Mouse (Mus musculus): ENCODE measurements at regions not wholly inside any gene's neighbourhood (a gene's known extent, or its start where the extent isn't known, plus 50 kb on each side); places are given as distances from the start of the nearest gene placed in this dataset.
"Not testable (repeated sequence)": the region's sequence is repeated elsewhere in the genome, so short reads cannot be mapped to it uniquely, and the experiment has no call there.

- Histone ChIP-seq H3K27ac (ENCODE audit: low read depth, low read length) (no peak overlapping the region), H3K9me3 (ENCODE audit: control insufficient read depth, low read length) (no peaks in the 10 kb centered on the region), H3K4me2 (no peak overlapping the region), H3K9ac (ENCODE audit: low read length) (no peak overlapping the region), H3K36me3 (ENCODE audit: control insufficient read depth, insufficient read depth, low read length) (no peaks in the 10 kb centered on the region), H3K4me1 (ENCODE audit: control insufficient read depth, insufficient read depth, low read length) (no peaks in the 10 kb centered on the region), H3K4me3 (ENCODE audit: low read depth, low read length) (no peak overlapping the region), H3K27me3 (ENCODE audit: control insufficient read depth, insufficient read depth, low read length) (no peaks in the 10 kb centered on the region)
- 78% methylated on average over 1 of the region's 1 CpGs for WGBS
- DNase-seq (ENCODE audit: low spot score, missing footprints) (no peak), ATAC-seq (ENCODE audit: low FRiP score) (no peak)
These were observed 258.5 kb upstream of the Steap4 start for GRCm38 (mm10) chr5:7701776-7702175.

- no peak overlapping the region for H3K9ac ChIP-seq (ENCODE audit: low read length)
- H3K27me3 ChIP-seq (ENCODE audit: control insufficient read depth, insufficient read depth, low read length), result no peaks in the 10 kb centered on the region
- no peaks in the 10 kb centered on the region for H3K36me3 ChIP-seq (ENCODE audit: control insufficient read depth, insufficient read depth, low read length)
- ATAC-seq (ENCODE audit: low FRiP score) (peak; percentile 55; the same call in 1 of the 2 replicates), DNase-seq (ENCODE audit: low spot score, missing footprints) (no peak)
- no peak overlapping the region for H3K27ac ChIP-seq (ENCODE audit: low read depth, low read length)
- H3K4me3 ChIP-seq (ENCODE audit: low read depth, low read length), result no peak overlapping the region
- H3K4me2 ChIP-seq, result no peak overlapping the region
- H3K9me3 ChIP-seq (ENCODE audit: control insufficient read depth, low read length), result no peaks in the 10 kb centered on the region; the same call in 1 of the 2 replicates
- no peaks in the 10 kb centered on the region for H3K4me1 ChIP-seq (ENCODE audit: control insufficient read depth, insufficient read depth, low read length)
These were observed 240.7 kb upstream of the Steap4 start for GRCm38 (mm10) chr5:7719557-7719956.

GRCm38 (mm10) chr5:7720061-7720460 lies 240.2 kb upstream of the Steap4 start:
- Histone ChIP-seq H3K27me3 (ENCODE audit: control insufficient read depth, insufficient read depth, low read length) (no peaks in the 10 kb centered on the region), H3K4me1 (ENCODE audit: control insufficient read depth, insufficient read depth, low read length) (no peaks in the 10 kb centered on the region)
- no peak for ATAC-seq (ENCODE audit: low FRiP score)

GRCm38 (mm10) chr5:7720688-7721087 lies 239.6 kb upstream of the Steap4 start:
- DNase-seq (ENCODE audit: low spot score, missing footprints), result no peak
- 82% methylated on average over 2 of the region's 2 CpGs for WGBS
- no peaks in the 10 kb centered on the region for H3K36me3 ChIP-seq (ENCODE audit: control insufficient read depth, insufficient read depth, low read length)
- H3K9ac ChIP-seq (ENCODE audit: low read length), result no peak overlapping the region
- no peaks in the 10 kb centered on the region for H3K4me1 ChIP-seq (ENCODE audit: control insufficient read depth, insufficient read depth, low read length)
- no peak overlapping the region for H3K27ac ChIP-seq (ENCODE audit: low read depth, low read length)
- ATAC-seq (ENCODE audit: low FRiP score), result no peak
- H3K27me3 ChIP-seq (ENCODE audit: control insufficient read depth, insufficient read depth, low read length), result no peaks in the 10 kb centered on the region
- H3K4me2 ChIP-seq, result no peak overlapping the region
- no peaks in the 10 kb centered on the region; the same call in 1 of the 2 replicates for H3K9me3 ChIP-seq (ENCODE audit: control insufficient read depth, low read length)
- no peak overlapping the region for H3K4me3 ChIP-seq (ENCODE audit: low read depth, low read length)

More at GRCm38 (mm10) chr5:7720061-7720460, 240.2 kb upstream of the Steap4 start:
- no peaks in the 10 kb centered on the region; the same call in 1 of the 2 replicates for H3K9me3 ChIP-seq (ENCODE audit: control insufficient read depth, low read length)
- H3K4me2 ChIP-seq, result no peak overlapping the region
- 79% methylated on average over 3 of the region's 3 CpGs for WGBS
- no peak overlapping the region for H3K4me3 ChIP-seq (ENCODE audit: low read depth, low read length)
- no peak overlapping the region for H3K9ac ChIP-seq (ENCODE audit: low read length)
- H3K36me3 ChIP-seq (ENCODE audit: control insufficient read depth, insufficient read depth, low read length), result no peaks in the 10 kb centered on the region
- H3K27ac ChIP-seq (ENCODE audit: low read depth, low read length), result no peak overlapping the region
- no peak for DNase-seq (ENCODE audit: low spot score, missing footprints)

- not testable (repeated sequence) for ATAC-seq (ENCODE audit: low FRiP score); H3K4me3 ChIP-seq (ENCODE audit: low read depth, low read length); H3K9me3 ChIP-seq (ENCODE audit: control insufficient read depth, low read length); H3K36me3 ChIP-seq (ENCODE audit: control insufficient read depth, insufficient read depth, low read length); H3K4me2 ChIP-seq; H3K27me3 ChIP-seq (ENCODE audit: control insufficient read depth, insufficient read depth, low read length); H3K27ac ChIP-seq (ENCODE audit: low read depth, low read length); DNase-seq (ENCODE audit: low spot score, missing footprints); H3K4me1 ChIP-seq (ENCODE audit: control insufficient read depth, insufficient read depth, low read length); H3K9ac ChIP-seq (ENCODE audit: low read length)
- 61% methylated on average over 2 of the region's 2 CpGs for WGBS
These were observed 227.7 kb upstream of the Steap4 start for GRCm38 (mm10) chr5:7732566-7732965.

- H3K9me3 ChIP-seq (ENCODE audit: control insufficient read depth, low read length), result no peaks in the 10 kb centered on the region
- WGBS, result 95% methylated on average over 1 of the region's 1 CpGs
- no peak overlapping the region for H3K4me2 ChIP-seq
- H3K9ac ChIP-seq (ENCODE audit: low read length), result no peak overlapping the region
- DNase-seq (ENCODE audit: low spot score, missing footprints), result no peak
- no peaks in the 10 kb centered on the region for H3K27me3 ChIP-seq (ENCODE audit: control insufficient read depth, insufficient read depth, low read length)
- H3K4me1 ChIP-seq (ENCODE audit: control insufficient read depth, insufficient read depth, low read length), result no peaks in the 10 kb centered on the region
- no peak for ATAC-seq (ENCODE audit: low FRiP score)
- no peaks in the 10 kb centered on the region for H3K36me3 ChIP-seq (ENCODE audit: control insufficient read depth, insufficient read depth, low read length)
- H3K27ac ChIP-seq (ENCODE audit: low read depth, low read length), result no peak overlapping the region
- H3K4me3 ChIP-seq (ENCODE audit: low read depth, low read length), result no peak overlapping the region
These were observed 180.4 kb upstream of the Steap4 start for GRCm38 (mm10) chr5:7779827-7780226.

GRCm38 (mm10) chr5:7782235-7782634 lies 178.0 kb upstream of the Steap4 start:
- no peak overlapping the region for H3K4me2 ChIP-seq
- no peaks in the 10 kb centered on the region for H3K9me3 ChIP-seq (ENCODE audit: control insufficient read depth, low read length)
- H3K4me3 ChIP-seq (ENCODE audit: low read depth, low read length), result no peak overlapping the region
- no peak overlapping the region for H3K27ac ChIP-seq (ENCODE audit: low read depth, low read length)
- H3K9ac ChIP-seq (ENCODE audit: low read length), result no peak overlapping the region
- DNase-seq (ENCODE audit: low spot score, missing footprints) (no peak), ATAC-seq (ENCODE audit: low FRiP score) (peak; percentile 62; the same call in 1 of the 2 replicates)
- H3K36me3 ChIP-seq (ENCODE audit: control insufficient read depth, insufficient read depth, low read length), result no peaks in the 10 kb centered on the region
- no peaks in the 10 kb centered on the region for H3K4me1 ChIP-seq (ENCODE audit: control insufficient read depth, insufficient read depth, low read length)
- no peaks in the 10 kb centered on the region for H3K27me3 ChIP-seq (ENCODE audit: control insufficient read depth, insufficient read depth, low read length)
- WGBS, result 44% methylated on average over 1 of the region's 1 CpGs

- Histone ChIP-seq H3K4me2 (no peak overlapping the region), H3K9ac (ENCODE audit: low read length) (no peak overlapping the region), H3K36me3 (ENCODE audit: control insufficient read depth, insufficient read depth, low read length) (no peaks in the 10 kb centered on the region), H3K4me3 (ENCODE audit: low read depth, low read length) (no peak overlapping the region), H3K9me3 (ENCODE audit: control insufficient read depth, low read length) (no peaks in the 10 kb centered on the region), H3K27ac (ENCODE audit: low read depth, low read length) (no peak overlapping the region), H3K27me3 (ENCODE audit: control insufficient read depth, insufficient read depth, low read length) (no peaks in the 10 kb centered on the region), H3K4me1 (ENCODE audit: control insufficient read depth, insufficient read depth, low read length) (no peaks in the 10 kb centered on the region)
- DNase-seq (ENCODE audit: low spot score, missing footprints) (no peak), ATAC-seq (ENCODE audit: low FRiP score) (peak; percentile 38; the same call in 1 of the 2 replicates)
- 34% methylated on average over 5 of the region's 5 CpGs for WGBS
These were observed 171.9 kb upstream of the Steap4 start for GRCm38 (mm10) chr5:7788406-7788805.

- ATAC-seq (ENCODE audit: low FRiP score), result no peak
- no peak for DNase-seq (ENCODE audit: low spot score, missing footprints)
- 79% methylated on average over 1 of the region's 1 CpGs for WGBS
- Histone ChIP-seq H3K4me3 (ENCODE audit: low read depth, low read length) (no peak overlapping the region), H3K27ac (ENCODE audit: low read depth, low read length) (no peak overlapping the region), H3K27me3 (ENCODE audit: control insufficient read depth, insufficient read depth, low read length) (no peaks in the 10 kb centered on the region), H3K36me3 (ENCODE audit: control insufficient read depth, insufficient read depth, low read length) (no peaks in the 10 kb centered on the region), H3K4me2 (no peak overlapping the region), H3K4me1 (ENCODE audit: control insufficient read depth, insufficient read depth, low read length) (no peaks in the 10 kb centered on the region), H3K9ac (ENCODE audit: low read length) (no peak overlapping the region), H3K9me3 (ENCODE audit: control insufficient read depth, low read length) (no peaks in the 10 kb centered on the region)
These were observed 171.1 kb upstream of the Steap4 start for GRCm38 (mm10) chr5:7789126-7789525.

GRCm38 (mm10) chr5:7820592-7820991 lies 139.7 kb upstream of the Steap4 start:
- Histone ChIP-seq H3K27ac (ENCODE audit: low read depth, low read length) (no peak overlapping the region), H3K9ac (ENCODE audit: low read length) (no peak overlapping the region), H3K9me3 (ENCODE audit: control insufficient read depth, low read length) (no peaks in the 10 kb centered on the region), H3K4me1 (ENCODE audit: control insufficient read depth, insufficient read depth, low read length) (no peaks in the 10 kb centered on the region), H3K36me3 (ENCODE audit: control insufficient read depth, insufficient read depth, low read length) (no peaks in the 10 kb centered on the region), H3K4me3 (ENCODE audit: low read depth, low read length) (no peak overlapping the region), H3K27me3 (ENCODE audit: control insufficient read depth, insufficient read depth, low read length) (no peaks in the 10 kb centered on the region), H3K4me2 (no peak overlapping the region)
- DNase-seq (ENCODE audit: low spot score, missing footprints) (peak; percentile 92), ATAC-seq (ENCODE audit: low FRiP score) (peak; percentile 44; the same call in 1 of the 2 replicates)
- WGBS, result 39% methylated on average over 5 of the region's 5 CpGs
